ENCODE assay signal across 13 mouse cellular contexts in the genomic region with DNA sequence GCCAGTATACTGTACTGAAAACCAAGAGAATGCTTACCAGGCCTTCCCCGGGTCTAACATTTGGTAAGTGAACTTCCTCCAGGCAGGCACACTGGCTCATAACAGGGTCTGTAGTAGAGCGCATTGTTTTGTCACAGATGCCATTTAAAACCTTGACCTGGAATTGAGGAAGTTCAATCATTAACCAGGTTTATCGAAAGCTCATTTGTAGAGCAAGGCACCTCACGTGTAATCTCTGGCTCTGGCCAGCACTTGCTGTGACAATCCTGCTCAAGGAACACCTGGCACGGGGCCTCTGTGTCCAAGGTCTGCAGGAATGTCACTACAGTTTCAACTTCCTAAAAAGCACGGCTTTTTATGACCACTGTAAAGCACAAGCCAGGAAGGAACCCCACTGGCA.
A peak's percentile ranks its signal among the peaks of the same experiment; 100 is the strongest.
DNase-seq lines count a peak whose midpoint lies in the region; ATAC-seq lines count a peak whose summit lies in the region.
"Had no signal": no experiment of that assay in that cellular context is flagged by ENCODE, and none has a peak within 500 bp of the region (broad histone marks: within the 10 kb centered on the region; RNA-seq: fewer than 3 reads in every experiment).

No protein-coding gene starts in this region.

- H3K9ac ChIP-seq in liver, embryonic 15.5 days: no peak overlapping the region
- no peak overlapping the region for H3K9ac ChIP-seq in midbrain, embryonic 14.5 days (replicated peaks; ENCODE audit: low read length)
- H3K9ac ChIP-seq: limb, embryonic 15.5 days; midbrain, embryonic 12.5 days had no signal

- WGBS in liver, embryonic 15.5 days (ENCODE audit: insufficient replicate concordance): 37% methylated on average over 6 of the region's 6 CpGs
- WGBS in forebrain, embryonic 10.5 days: 84% methylated on average over 6 of the region's 6 CpGs
- 92% methylated on average over 6 of the region's 6 CpGs for WGBS in midbrain, embryonic 14.5 days

- no peak overlapping the region for H3K4me3 ChIP-seq in brown adipose tissue, adult 24 weeks (ENCODE audit: insufficient read depth, low read depth, low read length)
- no peak overlapping the region for H3K4me3 ChIP-seq in liver, embryonic 15.5 days (replicated peaks)
- H3K4me3 ChIP-seq in forebrain, embryonic 10.5 days: no peak overlapping the region
- no peak overlapping the region for H3K4me3 ChIP-seq in midbrain, embryonic 14.5 days (replicated peaks; ENCODE audit: low read depth, low read length)
- H3K4me3 ChIP-seq: heart, adult 2 months; limb, embryonic 15.5 days; midbrain, embryonic 12.5 days had no signal

- 0 out of 2 replicates have a peak overlapping the region, but pooled peaks have one; percentile 33 for H3K27ac ChIP-seq in brown adipose tissue, adult 24 weeks (replicated peaks; ENCODE audit: low read depth, low read length)
- H3K27ac ChIP-seq in liver, embryonic 15.5 days (replicated peaks): no peak overlapping the region
- H3K27ac ChIP-seq in forebrain, embryonic 10.5 days: no peak overlapping the region
- no peak overlapping the region for H3K27ac ChIP-seq in midbrain, embryonic 14.5 days (replicated peaks; ENCODE audit: low read depth, low read length)
- H3K27ac ChIP-seq: heart, adult 2 months; limb, embryonic 15.5 days; midbrain, embryonic 12.5 days had no signal

- no peak overlapping the region for H3K4me2 ChIP-seq in liver, embryonic 15.5 days
- H3K4me2 ChIP-seq in midbrain, embryonic 14.5 days (ENCODE audit: low read length): no peak overlapping the region
- H3K4me2 ChIP-seq: limb, embryonic 15.5 days; midbrain, embryonic 12.5 days had no signal

- peak; percentile 53 to 54 for DNase-seq in cerebellum, adult 18-20 months
- DNase-seq in kidney, adult 9 months: peak; percentile 91
- DNase-seq in forebrain, embryonic 10.5 days (ENCODE audit: extremely low spot score, low spot score): no peak
- DNase-seq in layer of hippocampus, postnatal 25 days (ENCODE audit: extremely low spot score in 1 of 2, low spot score in 1 of 2): no peak
- DNase-seq in midbrain, embryonic 14.5 days: no peak
- DNase-seq: embryo, embryonic 11 days; heart, adult 2 months had no signal

- ATAC-seq in cerebellum, adult (ENCODE audit: insufficient number of reproducible peaks, low FRiP score, low TSS enrichment): no peak
- ATAC-seq in liver, embryonic 15.5 days (ENCODE audit: insufficient read depth): peak; percentile 67
- no peak for ATAC-seq in midbrain, embryonic 14.5 days (ENCODE audit: low FRiP score, low TSS enrichment)

- H3K36me3 ChIP-seq in liver, embryonic 15.5 days (replicated peaks): no peaks in the 10 kb centered on the region
- H3K36me3 ChIP-seq in forebrain, embryonic 10.5 days (replicated peaks): peaks cover 29% of the 10 kb centered on the region
- H3K36me3 ChIP-seq in midbrain, embryonic 14.5 days (ENCODE audit: control insufficient read depth, insufficient read depth, low read length): no peaks in the 10 kb centered on the region
- H3K36me3 ChIP-seq: G1E; midbrain, embryonic 12.5 days had no signal

- H3K27me3 ChIP-seq in liver, embryonic 15.5 days: no peaks in the 10 kb centered on the region
- H3K27me3 ChIP-seq in forebrain, embryonic 10.5 days (ENCODE audit: poor library complexity, severe bottlenecking): no peaks in the 10 kb centered on the region
- H3K27me3 ChIP-seq in midbrain, embryonic 14.5 days (ENCODE audit: control insufficient read depth, insufficient read depth, low read length): no peaks in the 10 kb centered on the region
- H3K27me3 ChIP-seq: limb, embryonic 15.5 days; midbrain, embryonic 12.5 days had no signal

- peaks cover 23% of the 10 kb centered on the region for H3K4me1 ChIP-seq in brown adipose tissue, adult 24 weeks (ENCODE audit: control insufficient read depth, insufficient read depth, insufficient read length, low read length)
- no peaks in the 10 kb centered on the region; the same call in none of the 2 replicates for H3K4me1 ChIP-seq in liver, embryonic 15.5 days (replicated peaks)
- H3K4me1 ChIP-seq in forebrain, embryonic 10.5 days: 0 out of 2 replicates have a peak, but pooled peaks cover 9% of the 10 kb centered on the region
- H3K4me1 ChIP-seq in midbrain, embryonic 14.5 days (ENCODE audit: control insufficient read depth, insufficient read depth, low read length): no peaks in the 10 kb centered on the region
- H3K4me1 ChIP-seq: midbrain, embryonic 12.5 days had no signal

- no peaks in the 10 kb centered on the region for H3K9me3 ChIP-seq in liver, embryonic 15.5 days (replicated peaks)
- H3K9me3 ChIP-seq in forebrain, embryonic 10.5 days: no peaks in the 10 kb centered on the region
- H3K9me3 ChIP-seq in midbrain, embryonic 14.5 days (ENCODE audit: control insufficient read depth, low read length): no peaks in the 10 kb centered on the region
- H3K9me3 ChIP-seq: G1E; limb, embryonic 15.5 days; midbrain, embryonic 12.5 days had no signal

Comparison
In these comparisons a context has a peak if more than half of its experiments do, and no peak if none do; other contexts are left out.
1. DNase-seq: peak in cerebellum, adult 18-20 months (2 of 2) and kidney, adult 9 months (single experiment); none in forebrain, embryonic 10.5 days (single experiment), layer of hippocampus, postnatal 25 days (0 of 2) and midbrain, embryonic 14.5 days (single experiment).